Mouse (Mus musculus) right cerebral cortex, adult 18-20 months (tissue): ENCODE data around the gene Cfap74.

ENCODE experiments used
- DNase-seq: peaks from one replicate; pipeline ENCODE4 v3.0.0; 2022; ENCODE audit warnings: mixed read lengths

The Cfap74 gene

GRCm38 (mm10) chr4:155409058-155409776 is at the start of gene Cfap74:
Gene Cfap74, plus strand, starts transcription at chr4:155409190.
- peak; percentile 93 for DNase-seq

GRCm38 (mm10) chr4:155359560-155360464 is 49.2 kb upstream of the Cfap74 start:
- DNase-seq = no peak

GRCm38 (mm10) chr4:155360856-155361255 is 48.1 kb upstream of the Cfap74 start:
- no peak for DNase-seq

- peak; percentile 83 for DNase-seq
Measured at GRCm38 (mm10) chr4:155361303-155361791, 47.6 kb upstream of the Cfap74 start, which contains the start of gene Prkcz. Gene Prkcz, minus strand, starts transcription at chr4:155361361.

GRCm38 (mm10) chr4:155362443-155362842 is 46.5 kb upstream of the Cfap74 start:
- DNase-seq = no peak

- DNase-seq = no peak
Measured at GRCm38 (mm10) chr4:155366784-155367183, 42.2 kb upstream of the Cfap74 start.

GRCm38 (mm10) chr4:155367739-155368138 is 41.3 kb upstream of the Cfap74 start:
- DNase-seq = no peak

- DNase-seq = peak; percentile 82
Measured at GRCm38 (mm10) chr4:155368684-155369083, 40.3 kb upstream of the Cfap74 start.

- no peak for DNase-seq
Measured at GRCm38 (mm10) chr4:155370737-155371715, 38.0 kb upstream of the Cfap74 start.

- no peak for DNase-seq
Measured at GRCm38 (mm10) chr4:155371797-155372735, 36.9 kb upstream of the Cfap74 start.

GRCm38 (mm10) chr4:155381974-155382373 is 27.0 kb upstream of the Cfap74 start:
- no peak for DNase-seq

GRCm38 (mm10) chr4:155382752-155383151 is 26.2 kb upstream of the Cfap74 start:
- DNase-seq = peak; percentile 87

- no peak for DNase-seq
Measured at GRCm38 (mm10) chr4:155383326-155383725, 25.7 kb upstream of the Cfap74 start.

GRCm38 (mm10) chr4:155387166-155387565 is 21.8 kb upstream of the Cfap74 start:
- no peak for DNase-seq

- peak; percentile 78 for DNase-seq
Measured at GRCm38 (mm10) chr4:155395471-155395870, 13.5 kb upstream of the Cfap74 start.

- DNase-seq = no peak
Measured at GRCm38 (mm10) chr4:155396751-155397150, 12.2 kb upstream of the Cfap74 start.

- DNase-seq = peak; percentile 70
Measured at GRCm38 (mm10) chr4:155397511-155398221, 11.3 kb upstream of the Cfap74 start, which contains the start of gene Gabrd. Gene Gabrd, minus strand, starts transcription at chr4:155398112.

GRCm38 (mm10) chr4:155398222-155398540 is 10.8 kb upstream of the Cfap74 start:
- DNase-seq = no peak

GRCm38 (mm10) chr4:155401121-155401520 is 7.9 kb upstream of the Cfap74 start:
- DNase-seq = no peak

GRCm38 (mm10) chr4:155402489-155402888 is 6.5 kb upstream of the Cfap74 start:
- DNase-seq = no peak

- DNase-seq = no peak
Measured at GRCm38 (mm10) chr4:155408695-155409057, 314 bp upstream of the Cfap74 start.
